Mouse (Mus musculus) midbrain, embryonic 10.5 days (tissue): ENCODE measurements around the gene Nudt19. TPM values are rescaled to one million over a fixed set of nuclear protein-coding genes. Genes with fewer than 3 reads are reported as not detected.

Experiments used
- DNase-seq: peaks from one replicate; pipeline ENCODE4 v3.0.0-alpha.2; 2017; ENCODE audit warnings: low spot score
- H3K27ac ChIP-seq: fragments of 300-500 bp; sonication (generic); replicated peaks from 2 replicates; pipeline ENCODE4 v1.5.1; 2016; ENCODE audit warnings: mild to moderate bottlenecking
- H3K27me3 ChIP-seq: fragments of 300-500 bp; sonication (generic); 2 replicates; pipeline ENCODE4 v1.6.1; 2016; ENCODE audit warnings: low read depth, mild to moderate bottlenecking; ENCODE audit not compliant: poor library complexity, severe bottlenecking
- H3K36me3 ChIP-seq: fragments of 300-500 bp; sonication (generic); 2 replicates; pipeline ENCODE4 v1.6.1; 2016; ENCODE audit warnings: mild to moderate bottlenecking, moderate library complexity
- H3K4me1 ChIP-seq: fragments of 300-500 bp; sonication (generic); 2 replicates; pipeline ENCODE4 v1.6.1; 2016
- H3K4me3 ChIP-seq: fragments of 300-500 bp; sonication (generic); 2 replicates; pipeline ENCODE4 v1.5.1; 2016; ENCODE audit warnings: mild to moderate bottlenecking, moderate library complexity
- H3K9me3 ChIP-seq: fragments of 300-500 bp; sonication (generic); replicated peaks from 2 replicates; pipeline ENCODE4 v1.6.1; 2016; ENCODE audit warnings: mild to moderate bottlenecking
- WGBS: fragments of 180-500 bp; shearing (Covaris S2); methylation state at CpG from one replicate; pipeline ENCODE4 v1.1.7; 2016; 5-methylcytosine and 5-hydroxymethylcytosine counted together
- polyA plus RNA-seq: library from polyadenylated mRNA; unstranded; fragments of >200 nt; fragmentation: Nextera tagmentation; extraction: Ambion mirVana; gene quantifications from 2 replicates; pipeline ENCODE4 v1.2.1, GENCODE M21; 2016

Nudt19 gene
- polyA plus RNA-seq, 1 experiment from 2014 or later = 48.9 TPM

- H3K27ac ChIP-seq = no peak overlapping the region
- no peaks in the 10 kb centered on the region for H3K27me3 ChIP-seq
- WGBS = 89% methylated on average over 2 of the region's 2 CpGs
- H3K9me3 ChIP-seq = no peaks in the 10 kb centered on the region
- no peaks in the 10 kb centered on the region for H3K36me3 ChIP-seq
- H3K4me3 ChIP-seq = no peak overlapping the region
- DNase-seq = no peak
- H3K4me1 ChIP-seq = no peaks in the 10 kb centered on the region
Measured at GRCm38 (mm10) chr7:35526795-35527194, 29.3 kb downstream of the Nudt19 start.

DNA sequence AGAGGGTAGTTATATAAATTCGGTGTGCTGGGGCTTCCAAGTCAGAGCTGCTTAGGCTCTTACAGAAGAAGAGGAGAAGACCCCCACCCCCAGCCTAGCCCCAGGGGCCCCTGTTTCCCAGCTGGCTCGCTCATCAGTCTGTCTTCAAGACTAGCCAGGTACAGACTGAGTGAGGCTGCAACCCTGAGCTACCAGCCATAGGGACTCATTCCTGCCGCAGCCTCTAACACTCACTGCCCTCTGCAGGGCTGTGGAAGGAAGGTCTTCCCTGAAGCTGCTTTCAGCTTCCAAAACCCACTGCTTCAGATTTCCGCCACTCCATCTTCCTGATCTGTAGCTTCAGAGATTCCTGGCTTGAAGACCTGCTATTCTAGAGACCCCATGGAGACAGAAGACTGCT, 54.1 kb downstream of the Nudt19 start:
- 21% methylated on average over 4 of the region's 4 CpGs for WGBS

DNA sequence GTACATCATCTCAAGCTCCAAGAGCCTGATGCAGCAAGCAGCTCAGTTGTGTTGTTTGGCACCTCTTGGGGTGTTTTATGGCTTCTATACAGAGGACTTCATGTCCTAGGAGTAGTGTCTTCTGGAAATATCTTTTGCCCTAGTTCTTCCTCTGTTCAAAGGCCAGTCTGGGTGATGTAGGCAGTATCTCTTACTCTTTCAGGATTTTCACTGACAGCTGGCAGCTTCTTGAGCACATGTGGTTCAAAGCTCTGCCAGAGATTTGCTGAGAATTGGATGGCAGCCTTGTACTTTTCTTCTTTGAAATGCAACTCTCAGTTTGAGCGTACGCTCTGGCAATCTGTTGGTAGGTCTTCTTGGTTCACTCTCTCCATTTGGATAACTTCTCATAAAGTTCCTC, 58.6 kb downstream of the Nudt19 start:
- no peak for DNase-seq
- no peaks in the 10 kb centered on the region for H3K4me1 ChIP-seq
- no peaks in the 10 kb centered on the region for H3K9me3 ChIP-seq
- no peaks in the 10 kb centered on the region for H3K36me3 ChIP-seq
- H3K4me3 ChIP-seq = no peak overlapping the region
- no peak overlapping the region for H3K27ac ChIP-seq
- 98% methylated on average over 2 of the region's 2 CpGs for WGBS
- H3K27me3 ChIP-seq = no peaks in the 10 kb centered on the region

More for the DNA sequence above, 54.1 kb downstream of the Nudt19 start:
- DNase-seq = peak; percentile 37
- Histone ChIP-seq H3K4me1 (no peaks in the 10 kb centered on the region), H3K27me3 (no peaks in the 10 kb centered on the region), H3K27ac (no peak overlapping the region), H3K9me3 (no peaks in the 10 kb centered on the region), H3K4me3 (no peak overlapping the region), H3K36me3 (no peaks in the 10 kb centered on the region)

Other genes starting within 250 kb of the Nudt19 start
- 16.8 and 17.5 TPM in 2 replicates for gene Gpatch1, start 237.9 kb downstream of the Nudt19 start, polyA plus RNA-seq
- 3.2 and 3.7 TPM in 2 replicates for gene Rhpn2, start 222.1 kb downstream of the Nudt19 start, polyA plus RNA-seq
- 25.2 and 25.3 TPM in 2 replicates for gene Faap24, start 159.5 kb downstream of the Nudt19 start, polyA plus RNA-seq
- gene Cep89, start 159.3 kb downstream of the Nudt19 start, polyA plus RNA-seq = 65.8 and 67.0 TPM in 2 replicates
- 0.17 and 0.25 TPM in 2 replicates for gene Slc7a9, start 107.5 kb downstream of the Nudt19 start, polyA plus RNA-seq
- gene Tdrd12, start 18.6 kb downstream of the Nudt19 start, polyA plus RNA-seq = 0.06 TPM in 1 of 2 replicates, not detected in the other
- 0.29 and 0.64 TPM in 2 replicates for gene Rgs9bp, start 29.3 kb upstream of the Nudt19 start, polyA plus RNA-seq
- 37.7 and 39.2 TPM in 2 replicates for gene Ankrd27, start 29.9 kb upstream of the Nudt19 start, polyA plus RNA-seq
- gene Pdcd5, start 91.2 kb upstream of the Nudt19 start, polyA plus RNA-seq = 307 and 342 TPM in 2 replicates
- 34.3 and 34.7 TPM in 2 replicates for gene Dpy19l3, start 198.2 kb upstream of the Nudt19 start, polyA plus RNA-seq
- gene Zfp507, start 246.7 kb upstream of the Nudt19 start, polyA plus RNA-seq = 16.8 and 18.5 TPM in 2 replicates